In the genomic region with DNA sequence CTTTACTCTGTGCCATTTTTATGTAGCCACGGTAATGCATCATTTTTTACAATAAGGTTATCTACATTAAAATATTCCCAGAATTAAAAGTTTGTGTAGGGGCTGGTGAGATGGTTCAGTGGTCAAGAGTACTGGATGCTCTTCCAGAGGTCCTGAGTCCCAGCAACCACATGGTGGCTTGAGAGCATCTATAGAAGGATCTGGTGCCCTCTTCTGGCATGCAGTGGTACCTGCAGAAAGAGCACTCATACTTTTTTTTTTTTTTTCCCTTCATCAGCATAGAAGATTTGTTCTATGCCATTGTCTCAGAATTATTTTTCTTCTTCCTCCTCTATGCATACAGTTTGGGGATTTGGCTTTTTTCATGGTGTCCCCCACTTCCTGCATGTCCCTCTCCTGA, we compare ENCODE assay signal across 8 mouse cellular contexts.
A peak's percentile ranks its signal among the peaks of the same experiment; 100 is the strongest.
DNase-seq lines count a peak whose midpoint lies in the region; ATAC-seq and TF ChIP-seq lines count a peak whose summit lies in the region.

No protein-coding gene starts in this region.

- H3K27ac ChIP-seq in stomach, postnatal 0 days (replicated peaks) = no peak overlapping the region

- no peaks in the 10 kb centered on the region for H3K9me3 ChIP-seq in stomach, postnatal 0 days (ENCODE audit: control insufficient read depth, low read length)

- ATAC-seq in stomach, postnatal 0 days (ENCODE audit: low FRiP score, low TSS enrichment) = no peak

- peak; percentile 4 for DNase-seq in adrenal gland, adult 2 months
- no peak for DNase-seq in adrenal gland, postnatal 25 days
- peak; percentile 12 to 14 for DNase-seq in left cerebral cortex, adult 18-20 months (ENCODE audit: low spot score in 2 of 2)
- no peak for DNase-seq in left cerebral cortex, adult 8-10 months (ENCODE audit: low spot score in 2 of 2)
- peak; percentile 54 for DNase-seq in brain, embryonic 14.5 days (ENCODE audit: low read depth)
- DNase-seq in layer of hippocampus, postnatal 14 days (ENCODE audit: low spot score in 2 of 2) = peak; percentile 4 to 12
- DNase-seq in stomach, postnatal 0 days (ENCODE audit: low spot score) = no peak
- no peak for DNase-seq in heart, adult 18-20 months

- no peaks in the 10 kb centered on the region for H3K27me3 ChIP-seq in stomach, postnatal 0 days (ENCODE audit: control insufficient read depth, insufficient read depth, low read length)

- H3K36me3 ChIP-seq in stomach, postnatal 0 days (ENCODE audit: control insufficient read depth, insufficient read depth, low read length) = no peaks in the 10 kb centered on the region

- H3K4me2 ChIP-seq in stomach, postnatal 0 days (replicated peaks; ENCODE audit: low read depth) = no peak overlapping the region

- H3K9ac ChIP-seq in stomach, postnatal 0 days (ENCODE audit: low read length) = no peak overlapping the region

- H3K4me1 ChIP-seq in stomach, postnatal 0 days (replicated peaks; ENCODE audit: control insufficient read depth, insufficient read depth) = no peaks in the 10 kb centered on the region

- peak; percentile 59; the same call in 1 of the 2 replicates for TF ChIP-seq CTCF in brain, embryonic 14.5 days (IDR thresholded peaks at IDR 0.05; ENCODE audit: borderline replicate concordance, extremely low read depth, insufficient read depth, insufficient read length)
- TF ChIP-seq CTCF in stomach, postnatal 0 days (IDR thresholded peaks at IDR 0.05; ENCODE audit: low read depth) = peak; percentile 74

- no peak for TF ChIP-seq EP300 in stomach, postnatal 0 days (optimal IDR thresholded peaks at IDR 0.05)

- no peak for TF ChIP-seq POLR2A in brain, embryonic 14.5 days (IDR thresholded peaks at IDR 0.05; ENCODE audit: borderline replicate concordance, extremely low read depth, insufficient read depth, insufficient read length, poor library complexity, severe bottlenecking)

- 37% methylated on average over 1 of the region's 1 CpGs for WGBS in stomach, postnatal 0 days

- H3K4me3 ChIP-seq in stomach, postnatal 0 days (ENCODE audit: low read depth, low read length) = no peak overlapping the region

Comparison
In these comparisons a context has a peak if more than half of its experiments do, and no peak if none do; other contexts are left out.
1. DNase-seq: peak in adrenal gland, adult 2 months (single experiment), left cerebral cortex, adult 18-20 months (2 of 2), brain, embryonic 14.5 days (single experiment) and layer of hippocampus, postnatal 14 days (2 of 2); none in adrenal gland, postnatal 25 days (single experiment), left cerebral cortex, adult 8-10 months (0 of 2), stomach, postnatal 0 days (single experiment) and heart, adult 18-20 months (0 of 2).